Mouse (Mus musculus): ENCODE measurements around the gene Slc4a11.

Gene Slc4a11

DNA sequence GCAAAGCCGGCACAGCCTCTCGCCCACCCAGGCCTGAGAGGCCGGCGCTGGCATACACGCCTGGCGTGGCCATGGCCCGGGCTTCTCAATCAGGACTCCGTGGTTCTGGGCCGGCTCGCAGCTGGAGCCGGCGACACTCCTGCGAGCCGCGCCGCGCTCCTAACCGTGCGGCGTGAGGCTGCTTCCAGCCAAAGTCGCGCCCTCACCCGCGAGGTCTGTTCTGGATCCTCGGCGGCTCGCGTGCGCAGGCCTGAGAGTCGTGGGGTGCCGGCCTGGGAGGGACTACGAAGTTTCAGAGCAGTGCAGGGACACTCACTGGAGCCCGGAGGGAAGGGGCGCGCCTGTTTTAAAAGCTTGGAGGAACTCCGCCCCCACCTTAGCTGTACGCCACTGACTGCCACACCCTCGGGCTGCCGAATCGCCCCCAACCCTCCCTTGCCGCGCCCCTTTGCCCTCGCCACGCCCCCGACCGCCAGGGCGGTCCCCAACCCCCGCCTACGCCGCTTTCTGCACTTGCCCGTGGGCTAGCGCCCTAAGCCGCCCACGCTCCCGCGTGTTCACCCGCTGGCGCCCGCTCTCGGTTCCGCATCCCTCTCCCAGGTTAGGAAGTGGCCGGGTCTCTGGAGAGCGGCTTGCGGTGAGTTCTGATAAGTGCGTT is at the start of gene Slc4a11:
Slc4a11 (minus strand) TSS at position 367 of the 658 bp plus-strand sequence.
- peak in 1 of 2 experiments; percentile 31 for DNase-seq (ENCODE audit: low spot score in 2 of 2)

DNA sequence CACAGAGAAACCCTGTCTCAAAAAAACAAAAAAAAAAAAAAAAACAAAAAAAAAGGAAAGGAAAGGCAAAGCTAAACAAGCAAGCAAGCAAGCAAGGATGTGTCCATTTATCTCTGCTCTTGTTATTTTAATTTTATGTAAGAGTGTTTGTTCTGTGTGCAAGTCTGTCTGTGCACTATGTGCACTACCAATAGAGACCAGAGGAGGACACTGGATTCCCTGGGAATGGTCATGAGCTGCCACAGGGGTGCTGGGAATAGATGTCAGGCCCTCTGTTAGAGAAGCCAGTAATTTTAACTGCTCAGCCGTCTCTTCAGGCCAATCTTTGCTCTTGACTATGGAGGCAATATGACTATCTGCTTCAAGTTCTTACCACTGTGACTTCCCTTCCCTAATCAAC is 46.3 kb upstream of the Slc4a11 start:
- no peak for DNase-seq (ENCODE audit: low spot score in 2 of 2)

DNA sequence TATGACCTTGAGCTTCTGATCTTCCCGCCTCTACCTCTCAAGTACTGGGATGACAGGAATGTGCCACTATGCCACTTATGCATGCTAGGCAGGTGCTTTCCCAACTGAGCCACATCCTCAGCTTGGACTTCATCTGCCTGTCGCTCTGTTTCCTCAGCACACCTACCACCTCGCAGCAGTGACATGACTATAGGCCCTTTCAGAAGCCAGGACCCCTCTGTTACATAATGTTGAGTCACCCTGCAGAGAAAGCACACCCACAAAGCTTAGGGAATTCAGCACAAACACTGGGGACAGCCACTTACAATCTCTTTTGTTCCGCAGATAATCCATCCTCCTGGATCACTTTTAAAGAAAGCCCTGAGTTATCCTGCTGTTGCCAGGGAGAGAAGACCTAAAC is 42.8 kb upstream of the Slc4a11 start:
- DNase-seq (ENCODE audit: low spot score in 2 of 2), result peak; percentile 16 to 32

DNA sequence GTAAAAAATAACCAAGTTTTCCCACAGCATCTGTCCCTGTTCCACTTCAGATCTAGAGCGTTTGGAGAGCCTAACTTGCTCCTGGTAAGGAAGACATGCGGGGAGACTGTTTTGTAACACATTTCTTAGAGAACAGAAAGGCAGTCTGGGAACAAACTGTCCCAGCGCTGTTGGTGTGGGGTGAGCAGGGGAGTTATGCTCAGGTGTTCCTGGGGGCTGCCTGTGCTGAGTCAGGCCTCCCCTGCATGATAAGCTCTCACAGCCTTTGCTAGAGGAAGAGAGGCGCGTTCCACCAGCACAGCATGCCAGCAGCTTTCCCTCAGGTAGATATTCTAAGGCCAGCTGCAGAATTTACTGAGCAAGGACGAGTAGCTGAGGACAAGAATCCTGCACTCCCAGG is 40.7 kb upstream of the Slc4a11 start:
- peak; percentile 25 to 47 for DNase-seq (ENCODE audit: low spot score in 2 of 2)

DNA sequence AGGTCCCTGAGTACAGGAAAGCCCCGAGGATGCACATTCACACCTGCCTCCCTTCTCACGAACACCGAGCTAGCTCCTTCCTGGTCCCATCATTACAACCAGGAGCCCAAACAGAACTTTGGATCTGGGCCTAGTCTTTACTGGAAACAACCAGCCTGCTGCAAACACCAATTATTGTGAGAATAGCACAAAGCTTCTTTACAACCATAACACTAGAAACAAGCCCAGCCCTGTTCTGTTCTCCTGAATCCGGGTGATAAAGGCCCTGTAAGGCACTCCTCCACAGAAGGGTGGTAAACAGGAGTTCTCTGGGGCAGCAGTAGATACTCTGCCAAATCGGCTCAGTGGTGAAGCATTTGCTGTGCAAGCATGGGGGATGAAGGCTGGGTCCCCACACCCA is 38.0 kb upstream of the Slc4a11 start:
- no peak for DNase-seq (ENCODE audit: low spot score in 2 of 2)

DNA sequence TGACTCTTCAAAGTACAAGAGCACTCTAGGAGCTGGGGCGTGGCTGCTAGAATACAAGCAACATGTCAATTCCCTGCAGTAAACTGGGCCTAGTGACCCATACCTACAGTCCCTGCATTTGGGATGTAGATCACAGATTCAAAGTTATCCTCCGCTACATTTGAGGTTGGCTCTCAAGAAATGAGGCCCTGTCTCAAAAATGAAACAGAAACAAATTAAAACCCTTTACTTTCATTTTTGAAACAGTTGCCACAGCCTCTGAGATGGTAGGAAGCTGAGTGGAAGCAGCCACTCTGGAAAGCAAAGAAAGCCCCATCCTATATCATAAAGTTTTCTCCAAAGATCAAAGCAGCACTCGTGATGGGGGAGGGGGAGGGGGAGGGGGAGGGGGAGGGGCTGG is 36.1 kb upstream of the Slc4a11 start:
- DNase-seq (ENCODE audit: low spot score in 2 of 2), result no peak

DNA sequence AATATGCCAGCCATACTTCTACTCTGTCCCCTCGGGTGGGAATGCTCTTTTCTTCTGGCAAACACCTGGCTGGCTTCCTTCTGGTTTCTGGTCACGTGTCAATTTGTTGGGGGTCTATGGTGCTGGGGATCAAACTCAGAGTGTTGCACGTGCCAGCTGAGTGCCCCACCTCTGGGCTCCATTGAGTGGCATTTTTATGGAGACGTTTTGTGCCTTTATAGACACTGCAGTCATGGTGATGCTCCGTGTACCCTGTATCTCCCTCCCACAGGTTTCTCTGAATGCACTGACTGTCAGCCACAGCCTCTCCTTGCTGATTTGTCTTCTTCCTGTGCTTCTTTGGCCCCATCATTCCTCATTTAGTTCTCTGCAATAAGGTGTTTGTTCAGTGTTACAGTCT is 34.5 kb upstream of the Slc4a11 start:
- DNase-seq (ENCODE audit: low spot score in 2 of 2), result no peak

DNA sequence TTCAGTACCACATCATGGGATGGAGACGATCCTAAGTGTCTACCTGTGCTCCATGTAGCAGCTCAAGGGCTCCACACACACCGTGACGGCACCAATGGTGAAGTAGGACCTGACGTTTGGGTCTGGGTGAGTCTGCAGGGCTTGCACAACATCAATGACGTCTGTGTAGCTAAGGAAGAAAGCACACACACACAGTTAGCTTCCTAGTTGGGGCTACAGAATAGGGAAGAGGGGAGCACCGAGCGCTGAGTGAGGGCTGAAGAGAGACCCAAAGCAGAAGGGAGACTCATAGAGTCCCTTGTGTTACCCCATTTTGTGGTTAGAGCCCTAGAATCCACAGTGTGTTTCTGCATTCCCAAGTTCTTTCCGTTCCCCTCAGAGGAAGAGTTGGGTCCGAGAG is 33.4 kb upstream of the Slc4a11 start:
- no peak for DNase-seq (ENCODE audit: low spot score in 2 of 2)

DNA sequence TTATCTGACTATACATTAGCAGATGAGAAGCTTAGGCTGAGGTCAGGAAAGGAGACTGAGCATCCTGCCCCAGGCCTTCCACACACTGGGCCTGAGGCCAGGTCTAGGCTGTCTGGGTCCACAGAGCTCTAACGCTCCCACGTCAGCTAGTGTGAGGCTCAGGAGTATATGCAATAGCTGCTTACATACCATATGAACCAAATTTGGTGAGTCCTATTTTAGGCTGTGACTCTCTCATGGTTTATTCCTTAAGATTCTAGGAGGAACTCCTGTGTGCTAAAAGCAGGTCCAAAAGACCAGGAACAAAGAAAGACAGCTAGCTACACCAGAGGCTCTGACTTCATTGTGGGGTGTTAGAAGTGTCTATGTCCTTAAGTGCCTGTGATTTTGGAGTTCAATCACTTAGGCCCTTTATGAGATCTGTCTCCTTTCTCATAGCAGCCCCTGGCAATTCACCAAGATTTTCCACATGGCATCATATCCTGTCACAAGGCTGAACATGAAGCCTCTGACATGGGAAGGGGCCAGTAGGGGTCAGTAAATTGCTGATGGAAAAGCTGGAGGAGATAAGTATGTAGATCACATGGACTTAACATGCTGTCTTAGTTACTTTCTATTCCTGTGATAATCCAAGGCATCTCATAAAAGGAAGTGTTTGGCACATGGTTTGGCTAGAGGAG is 31.7 kb upstream of the Slc4a11 start:
- peak in 1 of 2 experiments; percentile 27 for DNase-seq (ENCODE audit: low spot score in 2 of 2)

DNA sequence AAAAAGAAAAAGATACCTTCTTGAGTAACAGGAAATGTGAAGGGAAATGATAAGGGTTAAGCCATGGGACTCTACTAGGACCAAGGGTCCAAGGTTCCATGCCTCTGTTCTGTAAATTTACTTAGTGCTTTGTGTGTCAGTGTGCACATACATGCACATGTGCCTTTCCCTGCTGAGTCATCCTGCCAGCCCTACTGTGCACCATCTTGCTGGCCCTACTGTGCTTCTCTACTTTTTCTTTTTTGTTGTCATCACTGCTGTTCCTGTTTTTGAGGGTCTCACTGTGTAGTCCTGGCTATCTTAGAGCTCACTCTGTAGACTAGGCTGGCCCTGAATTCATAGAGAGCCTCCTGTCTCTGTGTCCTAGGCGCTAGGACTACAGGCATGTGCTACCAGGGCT is 30.4 kb upstream of the Slc4a11 start:
- DNase-seq (ENCODE audit: low spot score in 2 of 2), result no peak

DNA sequence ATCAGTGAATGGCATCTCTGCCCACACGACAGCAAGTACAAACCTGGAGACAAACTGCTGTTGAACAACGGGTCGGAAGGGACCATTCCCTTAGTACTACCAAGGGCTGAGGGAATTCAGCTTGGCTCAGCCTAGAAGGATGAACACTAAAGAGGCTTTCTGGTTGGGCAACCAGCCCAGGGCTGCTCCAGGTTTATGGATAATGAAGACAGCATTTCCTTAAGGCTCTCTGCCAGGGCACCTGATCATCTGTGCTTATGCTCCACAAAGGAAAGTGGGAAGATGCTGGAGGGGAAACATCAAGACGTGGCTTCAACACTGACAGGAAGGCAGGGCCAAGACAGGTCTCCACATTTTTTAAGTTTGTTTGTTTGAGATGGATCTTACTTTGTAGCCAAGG is 27.1 kb upstream of the Slc4a11 start:
- no peak for DNase-seq (ENCODE audit: low spot score in 2 of 2)

DNA sequence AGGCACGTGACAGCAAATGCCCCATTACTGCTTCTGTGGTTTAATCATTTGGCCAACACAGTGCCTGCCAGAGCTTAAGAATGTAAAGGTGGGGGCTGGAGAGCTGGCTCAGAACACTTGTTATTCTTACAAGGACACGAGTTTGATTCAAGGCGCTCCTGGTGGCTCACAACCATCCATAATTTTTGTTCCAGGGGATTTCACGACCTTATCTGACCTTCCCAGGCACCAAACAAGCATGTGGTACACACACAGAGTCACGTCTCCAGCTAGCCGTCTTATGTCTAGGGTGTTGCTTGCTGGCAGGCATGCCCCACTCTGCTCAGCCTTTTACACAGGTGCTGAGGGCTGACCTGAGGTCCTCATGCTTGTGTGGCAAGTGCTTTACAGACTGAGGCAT is 20.6 kb upstream of the Slc4a11 start:
- no peak for DNase-seq (ENCODE audit: low spot score in 2 of 2)

DNA sequence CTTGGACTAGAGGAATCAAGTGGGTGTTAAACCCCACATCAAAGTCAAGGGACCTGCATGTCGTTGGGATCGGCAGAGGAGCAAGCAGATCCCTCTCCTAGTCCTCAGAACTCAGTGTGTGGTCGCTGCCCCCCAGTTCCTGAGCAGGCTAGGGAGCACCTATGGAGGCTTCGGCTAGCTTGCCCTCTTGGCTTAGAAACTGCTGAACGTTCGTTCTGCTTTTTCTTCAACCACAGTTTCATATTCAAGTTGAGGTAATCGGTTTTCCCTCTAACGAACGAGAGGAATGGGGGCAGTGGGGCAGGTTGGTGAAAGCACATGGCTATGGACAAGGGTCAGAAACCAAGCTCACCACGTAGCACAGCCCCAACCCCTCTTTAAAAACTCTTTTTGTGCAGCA is 9.7 kb upstream of the Slc4a11 start:
- no peak for DNase-seq (ENCODE audit: low spot score in 2 of 2)

DNA sequence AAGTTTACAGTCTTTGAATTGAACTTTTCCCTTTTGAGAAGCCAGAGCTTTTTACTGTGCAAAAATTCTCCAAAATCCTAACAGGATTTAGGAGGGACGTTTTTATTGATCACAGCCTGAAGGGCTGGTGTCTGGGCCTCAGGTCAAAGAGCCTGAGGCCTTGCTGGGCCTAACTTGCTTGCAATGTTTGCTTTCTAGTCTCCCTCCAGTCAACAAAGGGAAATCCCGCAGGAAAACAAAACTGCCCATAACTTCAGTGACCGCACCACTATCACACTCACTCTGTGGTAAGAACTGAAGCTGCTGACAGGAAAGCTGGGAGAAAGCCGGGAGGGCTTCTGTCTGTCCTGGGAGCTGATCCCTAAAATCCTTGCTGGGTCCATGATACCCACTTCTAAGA is 9.3 kb upstream of the Slc4a11 start:
- no peak for DNase-seq (ENCODE audit: low spot score in 2 of 2)

DNA sequence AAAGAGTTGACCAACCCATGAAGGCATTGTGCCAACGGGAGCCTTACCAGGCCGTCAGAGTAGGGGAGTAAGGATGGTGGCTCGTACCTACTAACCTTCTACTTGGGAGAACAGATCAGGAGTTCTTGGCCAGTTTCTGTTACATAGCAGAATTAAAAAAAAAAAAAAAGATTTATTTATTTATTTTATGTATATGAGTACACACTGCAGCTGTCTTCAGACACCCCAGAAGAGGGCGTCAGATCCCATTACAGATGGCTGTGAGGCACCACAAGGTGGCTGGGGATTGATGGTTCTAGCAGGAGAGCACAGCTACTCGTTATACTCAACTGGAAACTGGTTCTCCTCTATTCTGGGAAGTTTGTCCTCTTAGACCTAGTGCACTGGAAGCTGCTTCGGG is 7.9 kb upstream of the Slc4a11 start:
- no peak for DNase-seq (ENCODE audit: low spot score in 2 of 2)

DNA sequence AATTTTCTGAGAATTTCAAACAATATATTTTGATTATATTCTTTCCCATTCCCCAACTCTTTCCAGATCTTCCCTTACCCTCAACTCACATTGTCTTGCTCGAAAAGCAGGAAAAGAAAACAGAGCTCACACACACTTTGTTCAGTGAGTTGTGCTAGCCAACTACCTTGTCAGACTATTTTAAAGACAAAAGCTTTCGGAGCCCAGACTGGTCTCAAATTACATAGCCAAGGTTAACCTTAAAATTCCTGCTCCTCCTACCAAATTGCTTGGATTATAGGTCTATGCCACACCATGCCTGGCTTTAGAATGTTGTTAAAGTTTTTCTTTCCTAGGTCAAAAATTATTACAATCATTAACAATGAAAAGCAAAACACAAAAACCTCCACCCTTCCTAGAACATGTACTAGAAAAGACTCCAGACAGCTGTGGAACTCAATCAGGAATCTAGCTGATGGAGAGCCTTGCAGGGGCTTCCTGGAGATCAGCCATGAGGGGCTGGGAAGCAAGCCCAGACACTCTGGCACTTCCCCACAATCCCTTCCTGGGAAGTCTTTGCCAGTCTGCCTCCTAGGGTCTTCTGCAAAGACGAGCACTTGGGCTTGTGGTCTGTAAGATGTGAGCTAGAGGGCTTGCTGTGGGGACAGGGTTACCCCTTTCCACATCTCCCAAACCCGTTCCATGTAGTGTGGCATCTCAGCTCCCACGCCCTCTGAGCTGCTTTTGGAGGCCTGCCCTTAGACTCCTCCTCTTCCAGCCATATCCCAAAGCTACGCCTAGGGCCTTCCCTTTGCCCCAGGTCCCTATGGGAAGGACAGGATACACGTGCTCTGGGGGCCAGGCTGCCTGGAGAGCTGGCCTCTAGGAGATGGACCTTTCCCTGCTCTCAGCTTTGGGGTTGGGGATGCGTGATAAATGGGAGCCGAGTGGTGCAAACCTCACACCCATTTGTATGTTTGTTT is 7.0 kb upstream of the Slc4a11 start:
- no peak for DNase-seq (ENCODE audit: low spot score in 2 of 2)

DNA sequence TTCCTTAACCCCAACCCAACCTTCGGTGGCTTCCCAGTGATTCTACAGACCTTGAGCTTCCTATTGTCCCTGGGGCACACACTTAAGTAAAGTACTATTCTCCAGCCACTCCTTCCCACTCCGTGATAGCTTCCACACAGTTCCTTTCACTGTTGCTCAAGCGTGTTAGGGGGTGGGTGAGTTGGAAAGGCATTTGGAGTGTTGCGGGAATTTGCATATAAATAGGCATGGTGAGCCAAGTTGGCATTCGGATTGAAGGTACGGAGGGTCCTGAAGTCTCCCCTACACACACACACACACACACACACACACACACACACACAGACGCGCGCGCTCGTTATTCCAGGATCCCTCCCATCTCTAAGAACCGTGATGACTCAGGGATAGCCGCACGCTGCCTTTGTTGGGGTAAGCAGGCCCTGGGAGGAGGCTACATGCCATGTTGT is 525 bp upstream of the Slc4a11 start:
- peak; percentile 21 to 24 for DNase-seq (ENCODE audit: low spot score in 2 of 2)

DNA sequence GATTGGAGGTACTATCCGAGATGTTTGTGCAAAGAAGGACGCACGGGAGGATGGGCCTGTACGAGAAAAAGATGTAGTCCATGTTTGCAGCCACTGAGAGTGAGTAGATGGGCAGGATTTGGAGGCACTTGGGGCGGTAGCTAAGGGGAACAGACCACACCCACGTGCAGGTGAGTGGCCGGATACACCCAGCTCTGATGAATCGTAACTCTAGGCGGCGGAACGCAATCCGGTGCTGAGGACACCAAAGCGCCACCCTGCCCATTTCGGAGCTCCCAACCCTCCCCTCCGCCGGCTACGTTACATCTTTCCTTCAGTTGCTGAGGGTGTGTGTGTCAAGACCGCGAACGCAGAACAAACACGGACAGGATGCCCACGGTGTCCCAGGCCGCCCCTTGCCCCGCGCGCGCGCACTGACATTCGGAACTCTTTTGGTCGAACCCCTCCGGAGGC is 593 bp downstream of the Slc4a11 start:
- DNase-seq (ENCODE audit: low spot score in 2 of 2), result no peak

DNA sequence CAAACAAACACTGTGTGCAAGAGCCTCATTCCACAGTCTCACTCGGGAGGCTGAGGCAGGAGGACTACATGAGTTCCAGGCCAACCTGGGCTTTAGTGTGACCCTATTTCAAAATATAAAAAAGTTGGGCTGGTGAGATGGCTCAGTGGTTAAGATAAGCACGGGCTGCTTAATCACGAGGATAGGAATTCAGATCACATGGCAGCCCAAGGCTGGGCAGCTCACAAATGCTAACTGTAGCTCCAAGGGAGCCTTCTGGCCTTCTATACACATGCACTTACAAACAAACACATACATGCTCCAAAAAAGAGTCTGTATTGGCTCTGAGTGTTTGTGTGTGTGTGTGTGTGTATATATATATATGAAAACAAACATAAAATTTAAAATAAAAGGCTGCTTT is 3.8 kb downstream of the Slc4a11 start:
- DNase-seq (ENCODE audit: low spot score in 2 of 2), result no peak

DNA sequence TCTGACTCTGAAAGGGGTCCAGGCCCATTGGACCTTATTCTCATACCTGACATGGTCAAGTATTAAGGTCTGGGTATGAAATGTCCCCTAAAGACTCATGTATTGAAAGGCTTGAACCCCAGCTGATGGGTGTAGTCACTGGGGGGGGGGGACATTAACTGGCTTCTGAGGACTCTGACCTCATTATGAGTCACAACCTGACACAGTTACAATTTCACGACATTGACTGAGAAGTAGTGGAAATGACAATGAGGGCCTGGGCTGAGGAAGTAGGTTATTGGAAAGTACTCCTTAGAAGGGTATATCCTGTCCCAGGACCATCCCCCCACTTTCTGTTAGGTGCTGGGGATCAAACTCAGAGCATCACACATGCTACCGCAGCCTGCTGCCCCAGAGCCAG is 8.3 kb downstream of the Slc4a11 start:
- DNase-seq (ENCODE audit: low spot score in 2 of 2), result no peak

DNA sequence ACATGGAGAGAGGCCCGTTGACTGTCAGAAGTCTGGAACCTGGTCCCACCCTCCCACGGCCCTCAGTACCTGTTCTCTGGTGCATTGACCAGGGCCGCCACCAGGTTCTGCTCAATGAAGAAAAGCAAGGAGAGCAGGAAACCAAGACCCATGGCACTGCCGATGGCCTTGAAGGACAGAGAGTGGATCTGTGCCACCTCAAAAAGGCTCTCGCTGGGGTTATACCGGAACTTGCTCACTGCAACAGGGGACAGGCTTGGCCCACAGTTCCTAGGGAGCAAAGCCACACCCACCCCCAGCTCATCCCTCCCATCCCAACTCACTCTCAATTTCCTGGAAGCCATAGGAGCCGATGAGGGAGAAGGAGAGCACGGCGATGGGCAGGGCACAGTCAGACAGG is 11.9 kb downstream of the Slc4a11 start:
- no peak for DNase-seq (ENCODE audit: low spot score in 2 of 2)

DNA sequence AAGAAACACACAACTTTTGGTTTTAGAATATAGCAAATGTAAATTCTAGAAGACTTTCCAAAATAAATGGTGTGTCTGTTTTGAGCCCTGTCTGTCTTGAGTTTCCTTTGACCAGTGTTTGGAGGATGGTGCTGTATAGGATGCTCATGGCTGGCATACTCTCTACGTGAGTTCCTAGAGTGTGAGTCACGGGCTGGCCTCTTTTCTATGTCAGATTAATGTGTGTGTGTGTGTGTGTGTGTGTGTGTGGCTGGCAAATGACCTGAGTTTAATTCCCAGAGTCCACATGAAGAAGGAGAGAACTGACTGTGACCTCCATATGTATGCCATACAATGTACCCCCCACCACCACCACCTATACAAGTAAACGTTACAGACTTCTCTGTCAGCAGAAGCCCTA is 15.8 kb downstream of the Slc4a11 start:
- no peak for DNase-seq (ENCODE audit: low spot score in 2 of 2)

Data from frontal cortex, postnatal 36 days (tissue).